Mouse (Mus musculus): ENCODE measurements at regions not wholly inside any gene's neighbourhood (a gene's known extent, or its start where the extent isn't known, plus 50 kb on each side); places are given as distances from the start of the nearest gene placed in this dataset.
"Not testable (repeated sequence)": the region's sequence is repeated elsewhere in the genome, so short reads cannot be mapped to it uniquely, and the experiment has no call there.

DNA sequence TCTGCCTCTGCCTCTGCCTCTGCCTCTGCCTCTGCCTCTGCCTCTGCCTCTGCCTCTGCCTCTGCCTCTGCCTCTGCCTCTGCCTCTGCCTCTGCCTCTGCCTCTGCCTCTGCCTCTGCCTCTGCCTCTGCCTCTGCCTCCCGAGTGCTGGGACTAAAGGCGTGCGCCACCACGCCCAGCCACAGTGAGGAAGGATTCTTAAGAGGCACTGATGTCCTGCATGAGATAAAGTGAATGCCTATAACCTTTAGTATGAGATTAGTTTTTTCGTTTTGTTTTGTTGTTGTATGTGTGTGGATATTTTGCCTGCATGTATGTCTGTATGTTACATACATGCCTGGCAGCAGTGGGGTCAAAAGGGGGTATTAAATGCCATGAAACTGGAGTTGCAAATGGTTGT lies 63.2 kb downstream of the Hlx start:
- 87% methylated on average over 5 of the region's 5 CpGs for WGBS
- ATAC-seq (ENCODE audit: low FRiP score); H3K9me3 ChIP-seq (replicated peaks); H3K4me3 ChIP-seq (replicated peaks); H3K27me3 ChIP-seq (replicated peaks); H3K4me1 ChIP-seq; H3K4me2 ChIP-seq; H3K36me3 ChIP-seq; H3K27ac ChIP-seq (replicated peaks); H3K9ac ChIP-seq (replicated peaks): not testable (repeated sequence)

DNA sequence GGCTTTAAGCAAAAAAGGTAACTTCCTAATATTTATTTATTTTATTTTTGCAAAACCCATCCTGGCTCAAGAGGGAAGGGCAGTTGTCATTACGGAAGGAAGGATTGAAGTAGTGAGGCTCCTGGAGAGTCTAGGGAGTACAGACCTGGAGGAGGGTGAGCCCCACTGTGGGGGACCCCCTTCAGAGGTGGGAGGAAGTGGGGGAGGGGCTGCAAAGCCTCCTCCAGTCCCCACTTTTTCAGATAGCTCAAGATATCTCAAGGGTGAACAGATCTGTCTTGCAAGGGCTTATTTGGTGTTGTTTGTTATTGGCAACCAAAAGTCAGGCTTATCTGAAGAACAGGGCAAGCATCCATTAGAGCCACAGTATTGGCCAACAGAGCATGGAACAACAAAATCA lies 64.0 kb downstream of the Hlx start:
- no peaks in the 10 kb centered on the region for H3K36me3 ChIP-seq
- no peaks in the 10 kb centered on the region for H3K27me3 ChIP-seq (replicated peaks)
- no peak overlapping the region for H3K4me3 ChIP-seq (replicated peaks)
- no peaks in the 10 kb centered on the region for H3K9me3 ChIP-seq (replicated peaks)
- WGBS: 87% methylated on average over 1 of the region's 1 CpGs
- no peak overlapping the region for H3K27ac ChIP-seq (replicated peaks)
- peaks cover 9% of the 10 kb centered on the region for H3K4me1 ChIP-seq
- ATAC-seq (ENCODE audit: low FRiP score): no peak
- no peak overlapping the region for H3K9ac ChIP-seq (replicated peaks)
- no peak overlapping the region for H3K4me2 ChIP-seq

DNA sequence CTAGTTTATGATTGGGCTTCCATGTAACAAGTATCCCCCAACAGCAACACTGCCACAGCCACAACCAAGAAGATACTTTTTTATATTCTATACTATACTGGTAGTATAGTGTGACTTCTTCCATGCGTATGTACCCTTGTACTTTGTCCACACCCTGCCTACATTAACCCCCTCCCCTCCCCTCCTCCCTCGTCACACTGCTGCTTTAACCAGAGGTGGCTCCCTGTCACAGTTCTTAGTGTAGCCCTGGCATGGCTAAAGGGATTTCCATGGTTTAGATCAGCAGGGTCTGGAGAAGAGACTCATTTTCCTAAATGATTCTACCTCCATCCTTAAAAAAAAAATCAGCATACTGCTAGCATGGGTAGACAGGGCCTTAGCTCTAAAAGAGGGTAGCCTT lies 64.4 kb downstream of the Hlx start:
- no peaks in the 10 kb centered on the region for H3K36me3 ChIP-seq

DNA sequence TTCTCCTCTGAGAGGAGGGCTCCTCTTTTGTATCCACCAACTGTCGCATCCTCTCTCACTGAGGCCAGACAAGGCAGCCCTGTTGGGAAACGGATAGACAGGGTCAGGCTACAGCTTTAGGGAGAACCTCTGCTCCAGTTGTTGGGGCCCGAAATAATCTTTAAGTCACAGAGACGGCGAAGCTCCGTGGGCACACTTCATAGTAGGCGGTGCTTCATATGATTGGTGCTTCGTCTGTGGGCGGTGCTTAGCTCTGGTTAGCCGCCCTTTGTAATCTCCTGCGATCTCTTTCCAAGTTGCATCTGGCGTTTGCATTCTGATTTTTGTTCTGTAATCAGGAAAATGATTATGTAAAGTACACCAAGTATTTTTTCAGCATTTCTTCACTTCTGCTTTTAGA lies 67.2 kb downstream of the Hlx start:
- ATAC-seq (ENCODE audit: low FRiP score): no peak
- Histone ChIP-seq H3K36me3 (no peaks in the 10 kb centered on the region), H3K27ac (replicated peaks) (no peak overlapping the region), H3K4me3 (replicated peaks) (no peak overlapping the region), H3K4me2 (no peak overlapping the region), H3K9me3 (replicated peaks) (no peaks in the 10 kb centered on the region), H3K27me3 (replicated peaks) (no peaks in the 10 kb centered on the region), H3K9ac (replicated peaks) (no peak overlapping the region), H3K4me1 (peaks cover 15% of the 10 kb centered on the region)
- 80% methylated on average over 12 of the region's 12 CpGs for WGBS

More for the DNA sequence above, 64.4 kb downstream of the Hlx start:
- 54% methylated on average over 2 of the region's 2 CpGs for WGBS
- Histone ChIP-seq H3K27me3 (replicated peaks) (no peaks in the 10 kb centered on the region), H3K27ac (replicated peaks) (no peak overlapping the region), H3K9ac (replicated peaks) (no peak overlapping the region), H3K9me3 (replicated peaks) (no peaks in the 10 kb centered on the region), H3K4me2 (no peak overlapping the region), H3K4me1 (peaks cover 13% of the 10 kb centered on the region), H3K4me3 (replicated peaks) (no peak overlapping the region)
- no peak for ATAC-seq (ENCODE audit: low FRiP score)

DNA sequence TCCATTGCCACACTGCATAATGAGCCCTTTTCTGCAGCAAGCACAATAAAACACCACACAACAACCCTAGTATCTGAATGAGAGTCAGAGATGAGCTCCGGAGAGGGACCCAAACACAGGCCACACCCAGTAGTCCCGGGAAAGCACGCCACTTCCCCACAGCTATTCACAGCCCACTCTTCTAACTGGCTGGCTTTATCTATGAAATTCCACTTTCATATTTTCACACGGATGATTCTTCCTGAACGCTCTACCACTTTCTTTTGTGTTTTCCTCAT lies 68.4 kb downstream of the Hlx start:
- Histone ChIP-seq H3K4me1 (peaks cover 15% of the 10 kb centered on the region), H3K9me3 (replicated peaks) (no peaks in the 10 kb centered on the region), H3K27me3 (replicated peaks) (no peaks in the 10 kb centered on the region), H3K9ac (replicated peaks) (no peak overlapping the region), H3K27ac (replicated peaks) (peak overlapping the region; percentile 75; the same call in 1 of the 2 replicates), H3K4me3 (replicated peaks) (no peak overlapping the region), H3K36me3 (no peaks in the 10 kb centered on the region), H3K4me2 (peak overlapping the region; percentile 45)
- ATAC-seq (ENCODE audit: low FRiP score): no peak
- WGBS: 32% methylated on average over 5 of the region's 5 CpGs

DNA sequence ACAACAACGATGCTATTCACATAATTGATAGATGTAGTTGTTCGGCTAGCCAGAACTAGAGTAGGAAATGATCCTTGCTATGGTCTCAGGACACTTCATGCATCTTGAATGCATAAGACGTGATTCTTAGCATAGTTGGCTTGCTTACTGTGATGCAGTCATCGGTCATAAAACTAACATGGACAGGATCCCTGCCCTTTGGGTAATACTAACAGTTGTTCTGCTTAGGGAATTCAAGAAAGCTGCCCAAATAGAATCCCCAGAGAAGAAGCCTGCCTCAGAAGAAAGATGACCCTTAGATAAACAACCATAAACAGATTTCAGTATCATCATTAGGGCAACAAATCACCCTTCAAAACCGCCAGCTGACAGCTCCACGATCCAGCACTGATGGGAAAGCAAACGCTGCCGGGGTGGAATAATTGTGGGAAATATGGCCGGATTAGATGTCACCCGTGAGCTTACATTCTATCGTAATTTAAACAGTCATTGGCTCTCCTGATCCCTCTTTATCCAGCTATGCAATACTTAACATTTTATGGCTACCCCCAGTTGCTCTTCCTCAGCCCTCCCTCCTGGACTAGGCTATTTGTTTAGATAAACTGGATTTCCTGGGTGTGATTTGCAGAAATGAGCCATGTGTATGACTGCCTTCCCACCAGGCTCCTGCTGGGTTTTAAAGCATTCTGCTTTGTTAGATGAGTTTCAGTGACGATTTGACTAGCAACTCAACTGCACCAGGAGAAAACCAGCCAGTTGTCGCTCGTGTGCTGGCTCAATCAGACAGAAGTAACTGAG lies 68.9 kb downstream of the Hlx start:
- ATAC-seq (ENCODE audit: low FRiP score): peak; percentile 86
- H3K9me3 ChIP-seq (replicated peaks): no peaks in the 10 kb centered on the region
- peak overlapping the region; percentile 75; the same call in 1 of the 2 replicates for H3K27ac ChIP-seq (replicated peaks)
- no peaks in the 10 kb centered on the region for H3K36me3 ChIP-seq
- 0 out of 2 replicates have a peak overlapping the region, but pooled peaks have one; percentile 6 for H3K4me3 ChIP-seq (replicated peaks)
- peaks cover 15% of the 10 kb centered on the region for H3K4me1 ChIP-seq
- WGBS: 10% methylated on average over 14 of the region's 14 CpGs
- no peaks in the 10 kb centered on the region for H3K27me3 ChIP-seq (replicated peaks)
- H3K9ac ChIP-seq (replicated peaks): no peak overlapping the region
- H3K4me2 ChIP-seq: peak overlapping the region; percentile 45

DNA sequence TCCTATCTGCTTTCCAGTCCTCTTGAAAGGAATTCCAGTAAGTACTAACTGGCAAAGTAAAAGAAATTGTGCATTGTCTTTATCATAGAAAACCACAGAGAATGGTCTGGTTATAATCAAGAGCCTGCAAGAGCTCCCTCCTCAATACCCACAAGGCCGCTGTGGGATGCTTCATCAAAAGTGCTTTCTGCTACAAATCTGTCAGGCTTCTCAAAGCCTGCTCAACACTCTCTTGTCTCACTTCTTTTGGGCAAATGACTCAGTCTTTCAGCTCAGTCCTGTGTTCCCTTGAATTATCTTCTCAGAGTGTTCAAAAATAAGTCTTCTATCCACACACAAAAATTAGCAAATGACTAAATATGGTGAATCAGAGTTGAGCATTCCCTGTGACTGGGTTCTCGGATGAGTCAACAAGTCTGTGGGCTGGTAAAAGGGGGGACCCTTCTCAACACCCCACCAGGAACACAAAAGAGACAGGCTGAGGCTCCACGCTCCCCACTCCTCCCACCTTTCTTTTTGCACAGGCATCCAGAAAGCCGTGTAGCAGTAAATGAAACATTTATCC lies 81.8 kb downstream of the Hlx start:
- ATAC-seq (ENCODE audit: low FRiP score): no peak
- 75% methylated on average over 4 of the region's 4 CpGs for WGBS

DNA sequence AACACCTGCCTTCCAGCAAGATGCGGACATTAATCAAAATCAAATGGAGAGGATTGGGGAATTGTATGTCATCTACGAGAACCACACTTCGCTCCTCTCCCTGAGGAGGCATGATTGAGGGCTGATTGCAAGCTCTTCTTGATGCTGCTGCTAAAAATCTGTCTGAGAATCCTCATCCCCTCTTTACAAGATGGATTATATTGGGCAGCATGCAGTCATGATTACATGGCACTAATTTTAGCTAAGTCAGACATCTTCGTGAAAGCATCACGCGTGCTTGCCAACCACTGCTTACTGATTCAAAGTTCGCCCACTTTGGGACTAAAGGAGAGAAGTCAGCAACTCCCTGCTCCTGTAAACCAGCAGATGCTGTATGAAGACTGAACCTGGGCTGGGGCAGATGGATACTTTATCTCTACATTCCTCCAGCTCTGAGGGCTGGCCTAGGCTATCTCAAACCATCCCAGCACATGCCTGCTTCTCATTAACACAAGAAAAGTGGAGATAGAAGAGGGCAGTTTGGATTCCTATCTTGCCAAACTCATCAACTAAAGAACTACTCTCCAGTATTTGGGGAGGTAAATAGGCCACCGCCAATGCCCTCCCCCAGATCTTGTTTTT lies 84.4 kb downstream of the Hlx start:
- no peaks in the 10 kb centered on the region for H3K36me3 ChIP-seq
- no peak overlapping the region for H3K4me2 ChIP-seq
- no peak overlapping the region for H3K9ac ChIP-seq (replicated peaks)
- no peak overlapping the region for H3K27ac ChIP-seq (replicated peaks)
- no peak for ATAC-seq (ENCODE audit: low FRiP score)
- H3K4me3 ChIP-seq (replicated peaks): no peak overlapping the region
- no peaks in the 10 kb centered on the region for H3K9me3 ChIP-seq (replicated peaks)
- no peaks in the 10 kb centered on the region for H3K4me1 ChIP-seq
- WGBS: 76% methylated on average over 8 of the region's 8 CpGs
- H3K27me3 ChIP-seq (replicated peaks): no peaks in the 10 kb centered on the region

More for the DNA sequence above, 81.8 kb downstream of the Hlx start:
- H3K27ac ChIP-seq (replicated peaks): no peak overlapping the region
- H3K4me1 ChIP-seq: no peaks in the 10 kb centered on the region
- H3K4me3 ChIP-seq (replicated peaks): no peak overlapping the region
- no peaks in the 10 kb centered on the region for H3K9me3 ChIP-seq (replicated peaks)
- no peak overlapping the region for H3K9ac ChIP-seq (replicated peaks)
- no peak overlapping the region for H3K4me2 ChIP-seq
- no peaks in the 10 kb centered on the region for H3K36me3 ChIP-seq
- H3K27me3 ChIP-seq (replicated peaks): no peaks in the 10 kb centered on the region

DNA sequence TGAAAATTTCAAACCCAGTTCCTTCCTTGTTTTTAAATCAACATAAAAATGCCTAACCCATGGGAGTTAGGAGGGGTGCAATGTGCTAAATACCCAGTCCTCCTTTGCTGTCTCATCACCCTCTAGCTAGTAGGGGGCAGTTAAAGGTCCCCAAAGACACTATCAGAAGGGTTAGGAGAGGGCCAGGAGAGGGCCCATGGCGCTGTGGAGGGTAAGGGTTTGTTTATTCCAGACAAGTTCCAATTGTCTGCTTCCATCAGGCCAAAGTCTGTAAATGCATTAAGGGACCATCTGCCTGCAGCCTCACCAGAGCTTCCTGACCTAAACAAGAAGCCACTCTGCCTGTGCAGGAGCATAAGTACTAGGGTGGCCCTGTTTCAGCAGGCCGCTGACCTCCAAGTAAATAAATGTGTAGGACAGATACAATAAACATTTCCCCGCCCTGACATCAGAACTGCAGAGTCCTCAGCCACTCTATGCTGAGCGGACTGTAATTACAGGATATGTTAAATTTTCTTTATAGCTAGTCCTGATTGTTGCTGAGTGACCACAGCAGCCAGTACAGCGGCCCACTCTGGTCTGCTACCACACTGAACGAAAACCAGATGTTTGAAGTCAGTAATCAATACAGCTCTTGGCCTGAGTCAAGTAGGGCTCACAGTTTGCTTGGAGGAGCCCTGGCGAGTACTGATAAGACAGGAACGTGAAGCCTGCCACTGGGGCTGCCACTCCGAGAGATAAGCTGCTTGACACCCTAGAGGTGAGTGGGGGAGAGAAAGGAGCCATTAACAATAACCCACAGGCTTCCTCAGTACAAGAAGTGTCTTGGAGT lies 87.4 kb downstream of the Hlx start:
- H3K4me2 ChIP-seq: no peak overlapping the region
- no peaks in the 10 kb centered on the region for H3K9me3 ChIP-seq (replicated peaks)
- no peak overlapping the region for H3K4me3 ChIP-seq (replicated peaks)
- no peaks in the 10 kb centered on the region for H3K4me1 ChIP-seq
- no peak overlapping the region for H3K9ac ChIP-seq (replicated peaks)
- no peaks in the 10 kb centered on the region for H3K27me3 ChIP-seq (replicated peaks)
- WGBS: 63% methylated on average over 9 of the region's 9 CpGs
- H3K27ac ChIP-seq (replicated peaks): no peak overlapping the region
- ATAC-seq (ENCODE audit: low FRiP score): no peak
- H3K36me3 ChIP-seq: no peaks in the 10 kb centered on the region

DNA sequence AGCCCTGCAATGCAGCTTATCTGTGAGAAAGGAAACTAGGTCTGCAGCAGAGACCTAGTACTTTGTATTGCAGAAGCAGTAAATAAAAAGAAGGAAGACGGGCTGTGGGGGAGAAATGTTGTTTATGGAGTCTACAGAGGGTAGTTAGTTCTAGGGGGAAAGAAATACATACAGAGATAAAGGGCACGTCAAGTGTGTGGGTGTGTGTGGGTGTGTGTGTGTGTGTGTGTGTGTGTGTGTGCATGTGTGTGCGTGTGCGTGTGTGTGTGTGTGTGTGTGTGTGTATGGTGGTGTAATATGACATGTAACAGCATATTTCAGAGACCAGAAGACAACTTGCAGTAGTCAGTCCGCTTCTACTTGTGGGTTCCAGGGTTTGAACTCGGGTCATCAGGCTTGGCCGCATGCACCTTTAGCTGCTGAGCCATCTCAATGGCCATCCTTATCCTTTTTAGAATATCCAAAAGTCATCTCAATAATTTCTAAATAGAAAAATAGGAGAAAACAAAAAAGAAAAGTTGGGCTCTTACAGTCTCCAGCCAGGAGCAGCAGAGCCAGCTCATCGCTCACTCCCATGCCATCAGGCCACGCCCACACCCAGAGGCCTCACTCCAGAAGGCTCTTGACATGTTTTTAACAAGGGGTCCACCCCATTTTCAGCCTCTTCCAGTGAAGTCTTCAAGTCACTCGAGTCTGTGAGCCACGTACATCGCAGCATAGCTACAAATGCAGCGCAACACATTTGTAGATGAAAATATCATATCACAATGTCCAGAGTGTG lies 101.5 kb downstream of the Hlx start:
- WGBS: 85% methylated on average over 13 of the region's 13 CpGs
- Histone ChIP-seq H3K27me3 (replicated peaks) (no peaks in the 10 kb centered on the region), H3K4me3 (replicated peaks) (no peak overlapping the region), H3K4me2 (no peak overlapping the region), H3K9ac (replicated peaks) (no peak overlapping the region), H3K9me3 (replicated peaks) (no peaks in the 10 kb centered on the region), H3K36me3 (no peaks in the 10 kb centered on the region), H3K4me1 (no peaks in the 10 kb centered on the region), H3K27ac (replicated peaks) (no peak overlapping the region)
- ATAC-seq (ENCODE audit: low FRiP score): no peak

DNA sequence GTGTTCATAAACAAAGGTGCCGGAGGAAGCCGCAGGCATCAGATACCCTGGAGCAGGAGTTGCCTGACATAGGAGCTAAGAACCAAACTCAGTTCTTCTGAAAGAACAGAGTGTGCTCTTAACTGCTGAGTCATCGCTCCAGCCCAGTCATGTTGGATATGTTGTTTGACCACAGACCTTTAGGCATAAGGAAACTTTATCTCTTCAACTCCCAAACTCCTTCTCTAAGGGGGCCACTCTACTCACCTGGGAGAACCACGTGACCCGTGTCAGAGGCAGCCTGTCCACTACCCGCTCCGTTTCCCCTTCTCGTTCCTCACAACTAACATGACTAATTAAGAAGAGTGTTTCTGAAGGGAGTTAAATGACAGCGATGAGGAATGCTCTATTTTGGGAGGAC lies 103.2 kb downstream of the Hlx start:
- 91% methylated on average over 9 of the region's 9 CpGs for WGBS
- no peaks in the 10 kb centered on the region for H3K27me3 ChIP-seq (replicated peaks)
- no peak overlapping the region for H3K27ac ChIP-seq (replicated peaks)
- no peaks in the 10 kb centered on the region for H3K4me1 ChIP-seq
- no peak overlapping the region for H3K4me3 ChIP-seq (replicated peaks)
- H3K9me3 ChIP-seq (replicated peaks): no peaks in the 10 kb centered on the region
- no peaks in the 10 kb centered on the region for H3K36me3 ChIP-seq
- no peak overlapping the region for H3K4me2 ChIP-seq
- ATAC-seq (ENCODE audit: low FRiP score): no peak
- H3K9ac ChIP-seq (replicated peaks): no peak overlapping the region

Data from neural tube, embryonic 15.5 days (tissue).